Mouse (Mus musculus): ENCODE results near the gene Srp54b.
"Not testable (repeated sequence)": the region's sequence is repeated elsewhere in the genome, so short reads cannot be mapped to it uniquely, and the experiment has no call there.

Srp54b gene

DNA sequence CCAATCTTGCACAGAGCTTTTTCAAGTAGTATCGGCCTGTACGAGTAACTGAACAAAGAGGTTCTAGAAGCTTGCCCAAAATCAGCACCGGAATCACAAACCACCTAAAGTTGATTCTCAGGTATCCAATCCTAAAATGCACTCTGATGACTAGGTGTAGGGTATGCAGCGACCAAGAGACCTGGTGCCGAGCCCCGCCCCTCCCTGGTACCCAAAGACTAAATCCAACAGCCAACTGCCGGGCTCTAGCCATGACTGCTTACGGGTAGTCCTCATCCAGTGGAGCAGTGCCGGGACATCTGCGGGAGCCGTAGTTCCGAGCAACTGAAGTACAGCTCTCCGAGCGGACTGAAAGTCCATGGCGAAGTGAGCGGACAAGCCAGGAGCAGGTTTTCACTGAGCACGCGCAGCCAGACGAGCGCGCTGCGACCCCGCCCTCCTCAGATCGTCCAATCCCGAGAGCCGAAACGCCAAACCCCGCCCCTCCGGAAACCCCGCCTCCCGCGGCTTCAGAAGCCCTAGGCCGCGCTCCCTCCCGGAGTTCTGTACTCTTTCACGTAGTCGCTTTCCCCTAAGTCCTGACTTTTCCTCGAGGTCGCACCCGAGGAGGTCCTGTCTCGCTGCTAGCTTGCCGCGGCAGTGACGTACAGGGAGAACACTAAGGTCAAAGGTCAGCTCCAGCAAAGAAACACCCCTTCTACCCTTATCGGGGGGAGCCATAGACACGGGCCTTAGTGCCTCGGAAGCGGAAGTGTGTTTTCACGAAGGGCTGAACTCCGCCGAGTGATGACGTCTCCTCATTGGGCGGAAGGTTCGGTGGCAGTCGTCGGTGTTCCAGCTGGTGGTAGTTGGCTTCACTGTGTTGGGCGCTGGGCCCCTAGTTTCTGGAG, at the start of gene Srp54b:
TSS of gene Srp54b (plus strand) at position 546 of the 890 bp plus-strand sequence.
- not testable (repeated sequence) for DNase-seq (ENCODE audit: low read depth)

DNA sequence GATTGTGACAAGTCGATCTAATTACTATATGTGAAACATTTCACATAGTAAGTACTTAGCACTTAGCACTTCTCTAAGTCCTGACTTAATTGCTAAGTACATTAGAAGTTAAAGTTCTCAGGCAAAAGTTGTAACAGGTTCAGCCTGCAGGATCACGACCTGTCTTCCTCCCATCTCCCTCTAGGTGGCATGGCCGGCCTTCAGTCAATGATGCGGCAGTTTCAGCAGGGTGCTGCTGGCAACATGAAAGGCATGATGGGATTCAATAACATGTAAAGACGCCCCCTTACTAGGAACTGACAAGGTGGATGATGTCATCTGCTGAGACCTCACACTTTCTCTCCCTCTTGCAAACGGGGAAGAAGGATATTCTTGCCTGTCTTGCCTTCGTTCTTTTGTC, 42.3 kb upstream of the Srp54b start:
- not testable (repeated sequence) for DNase-seq (ENCODE audit: low read depth)

DNA sequence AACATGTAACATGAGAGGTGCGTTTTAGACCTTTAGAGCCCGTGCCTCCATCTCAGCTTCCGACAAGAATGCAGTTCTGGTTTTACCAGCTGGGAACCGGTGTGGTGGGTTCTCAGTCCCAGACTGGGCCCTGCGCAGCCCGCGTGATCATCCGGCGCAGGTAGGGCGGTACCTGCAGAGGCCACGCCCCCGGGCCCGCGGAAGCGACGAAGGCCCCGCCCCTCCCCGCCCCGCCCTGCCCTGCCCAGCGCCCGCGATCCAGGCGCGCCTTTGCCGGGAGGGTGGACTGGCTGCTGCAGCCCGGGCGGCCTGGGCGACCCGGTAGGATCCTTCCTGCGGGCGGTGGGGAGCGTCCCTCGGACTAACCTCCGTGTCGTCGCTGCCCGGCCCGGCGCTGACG, 30.7 kb upstream of the Srp54b start, which contains the start of gene Fam177a:
TSS of gene Fam177a (plus strand) at position 228 of the 400 bp plus-strand sequence.
- not testable (repeated sequence) for DNase-seq (ENCODE audit: low read depth)

- not testable (repeated sequence) for DNase-seq (ENCODE audit: low read depth)
Observed at GRCm38 (mm10) chr12:55124731-55125130, 30.2 kb upstream of the Srp54b start.

DNA sequence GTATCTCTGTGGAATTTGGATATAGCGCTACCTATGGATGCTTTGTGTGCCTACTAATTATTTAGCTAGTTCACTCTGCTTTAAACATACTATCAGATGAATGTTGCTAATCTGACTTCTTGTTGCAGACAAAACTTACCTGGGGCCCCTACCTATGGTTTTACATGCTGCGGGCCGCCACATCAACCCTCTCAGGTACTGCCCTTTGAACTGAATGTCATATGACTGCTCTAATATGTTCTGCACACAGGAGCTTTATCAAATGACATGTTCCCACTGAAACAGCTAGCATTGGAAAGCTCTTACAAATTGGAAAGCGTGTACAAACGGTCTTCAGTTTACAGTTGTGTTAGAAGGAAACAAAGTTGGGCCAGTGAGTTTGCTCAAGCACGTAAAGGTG, 19.4 kb upstream of the Srp54b start:
- not testable (repeated sequence) for DNase-seq (ENCODE audit: low read depth)

DNA sequence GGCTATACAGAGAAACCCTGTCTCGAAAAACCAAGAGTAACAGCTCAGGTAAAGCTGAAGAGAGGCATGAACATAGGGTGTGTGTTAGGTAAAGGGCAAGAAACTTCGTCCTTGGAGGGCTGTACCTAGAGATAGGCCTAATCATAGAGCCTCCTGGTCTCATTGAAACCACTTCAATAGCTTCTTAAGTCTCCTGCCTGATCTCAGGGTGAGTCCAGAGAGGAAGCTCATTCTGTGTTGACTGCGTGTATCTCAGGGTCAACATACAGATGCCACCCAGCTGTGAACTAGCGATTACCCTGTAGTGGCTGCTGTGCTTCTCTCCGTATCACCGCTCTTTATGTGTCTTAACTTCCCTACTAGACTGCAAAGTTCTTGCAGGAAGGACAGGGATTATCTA, 17.0 kb upstream of the Srp54b start:
- not testable (repeated sequence) for DNase-seq (ENCODE audit: low read depth)

- DNase-seq (ENCODE audit: low read depth): not testable (repeated sequence)
Observed at GRCm38 (mm10) chr12:55155449-55155783, 512 bp downstream of the Srp54b start.

- not testable (repeated sequence) for DNase-seq (ENCODE audit: low read depth)
Observed at GRCm38 (mm10) chr12:55167034-55167557, 12.2 kb downstream of the Srp54b start.

GRCm38 (mm10) chr12:55187686-55188085, 32.8 kb downstream of the Srp54b start:
- not testable (repeated sequence) for DNase-seq (ENCODE audit: low read depth)

- not testable (repeated sequence) for DNase-seq (ENCODE audit: low read depth)
Observed at GRCm38 (mm10) chr12:55189127-55189526, 34.2 kb downstream of the Srp54b start.

DNA sequence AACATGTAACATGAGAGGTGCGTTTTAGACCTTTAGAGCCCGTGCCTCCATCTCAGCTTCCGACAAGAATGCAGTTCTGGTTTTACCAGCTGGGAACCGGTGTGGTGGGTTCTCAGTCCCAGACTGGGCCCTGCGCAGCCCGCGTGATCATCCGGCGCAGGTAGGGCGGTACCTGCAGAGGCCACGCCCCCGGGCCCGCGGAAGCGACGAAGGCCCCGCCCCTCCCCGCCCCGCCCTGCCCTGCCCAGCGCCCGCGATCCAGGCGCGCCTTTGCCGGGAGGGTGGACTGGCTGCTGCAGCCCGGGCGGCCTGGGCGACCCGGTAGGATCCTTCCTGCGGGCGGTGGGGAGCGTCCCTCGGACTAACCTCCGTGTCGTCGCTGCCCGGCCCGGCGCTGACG, 44.4 kb downstream of the Srp54b start, which contains the start of gene 1700047I17Rik2:
TSS of gene 1700047I17Rik2 (plus strand) at position 287 of the 400 bp plus-strand sequence.
- DNase-seq (ENCODE audit: low read depth): not testable (repeated sequence)

DNA sequence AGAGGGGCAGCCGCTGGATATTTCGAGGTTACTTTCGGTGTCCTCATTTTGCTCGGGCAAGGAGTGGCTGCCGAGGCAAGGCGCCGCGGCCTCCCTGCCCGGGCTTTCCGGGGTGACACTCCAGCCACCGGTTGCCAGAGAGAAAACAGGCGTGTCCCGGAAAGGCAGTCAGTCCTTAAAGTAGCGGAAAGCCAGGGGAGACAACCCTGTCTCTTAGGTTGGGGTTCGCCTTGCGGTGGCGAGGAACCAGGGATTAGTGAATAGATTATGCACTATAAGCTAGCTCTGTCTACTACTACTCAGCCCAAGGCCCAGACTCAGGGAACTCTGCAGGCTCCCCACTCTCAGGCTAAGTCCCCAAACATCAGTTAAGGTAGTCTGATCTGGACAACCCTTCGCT, 44.9 kb downstream of the Srp54b start:
- DNase-seq (ENCODE audit: low read depth): not testable (repeated sequence)

DNA sequence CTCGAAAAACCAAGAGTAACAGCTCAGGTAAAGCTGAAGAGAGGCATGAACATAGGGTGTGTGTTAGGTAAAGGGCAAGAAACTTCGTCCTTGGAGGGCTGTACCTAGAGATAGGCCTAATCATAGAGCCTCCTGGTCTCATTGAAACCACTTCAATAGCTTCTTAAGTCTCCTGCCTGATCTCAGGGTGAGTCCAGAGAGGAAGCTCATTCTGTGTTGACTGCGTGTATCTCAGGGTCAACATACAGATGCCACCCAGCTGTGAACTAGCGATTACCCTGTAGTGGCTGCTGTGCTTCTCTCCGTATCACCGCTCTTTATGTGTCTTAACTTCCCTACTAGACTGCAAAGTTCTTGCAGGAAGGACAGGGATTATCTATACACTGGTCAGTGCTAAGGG, 58.0 kb downstream of the Srp54b start:
- DNase-seq (ENCODE audit: low read depth): not testable (repeated sequence)

- DNase-seq (ENCODE audit: low read depth): not testable (repeated sequence)
Observed at GRCm38 (mm10) chr12:55229626-55230519, 75.0 kb downstream of the Srp54b start, which contains the start of gene Srp54c. Gene Srp54c (plus strand): TSS chr12:55230168.

GRCm38 (mm10) chr12:55230520-55230861, 75.6 kb downstream of the Srp54b start:
- DNase-seq (ENCODE audit: low read depth): not testable (repeated sequence)
